Mouse (Mus musculus) heart, embryonic 14.5 days (tissue): Measurements from ENCODE around the gene Aebp1. TPM values are rescaled to one million over a fixed set of nuclear protein-coding genes. Genes with fewer than 3 reads are reported as not detected.
A peak's percentile ranks its signal among the peaks of the same experiment; 100 is the strongest.

Experiments
- ATAC-seq: fragments of 200-750 bp; cut with Nextera tagmentation; 2 replicates; pipeline ENCODE4 v1.8.0; 2017; ENCODE audit warnings: low read depth, moderate TSS enrichment; ENCODE audit not compliant: insufficient number of reproducible peaks, insufficient read depth, low FRiP score
- H3K27ac ChIP-seq, 2 experiments: fragments of 200-500 bp in 1 of 2; fragments of 300-500 bp in 1 of 2; sonication (generic) in 1 of 2; replicated peaks in 1 of 2; 2 replicates each; pipeline ENCODE4 v1.5.1; 2012 to 2014; ENCODE audit warnings: low read depth in 2 of 2, low read length in 2 of 2, control low read depth in 1 of 2, mild to moderate bottlenecking in 1 of 2, mixed read lengths in 1 of 2; ENCODE audit not compliant: control insufficient read depth in 1 of 2, insufficient read depth in 1 of 2
- H3K27me3 ChIP-seq: fragments of 300-500 bp; sonication (generic); 2 replicates; pipeline ENCODE4 v1.6.1; 2014; ENCODE audit warnings: mild to moderate bottlenecking, low read length, control low read depth; ENCODE audit not compliant: control insufficient read depth, insufficient read depth
- H3K36me3 ChIP-seq: fragments of 300-500 bp; sonication (generic); 2 replicates; pipeline ENCODE4 v1.6.1; 2014; ENCODE audit warnings: mild to moderate bottlenecking, control low read depth, low read length, mixed read lengths; ENCODE audit not compliant: control insufficient read depth, insufficient read depth
- H3K4me1 ChIP-seq, 2 experiments: fragments of 200-500 bp in 1 of 2; fragments of 300-500 bp in 1 of 2; sonication (generic) in 1 of 2; 2 replicates each; pipeline ENCODE4 v1.6.1; 2012 to 2014; ENCODE audit warnings: low read length in 2 of 2, control low read depth in 1 of 2, mixed read lengths in 1 of 2; ENCODE audit not compliant: control insufficient read depth in 2 of 2, insufficient read depth in 2 of 2
- H3K4me2 ChIP-seq: fragments of 300-500 bp; sonication (generic); 2 replicates; pipeline ENCODE4 v1.6.1; 2014; ENCODE audit warnings: mild to moderate bottlenecking, low read length
- H3K4me3 ChIP-seq, 2 experiments: fragments of 200-500 bp in 1 of 2; fragments of 300-500 bp in 1 of 2; sonication (generic) in 1 of 2; 2 replicates each; pipeline ENCODE4 v1.5.1; 2012 to 2014; ENCODE audit warnings: low read length in 2 of 2, mild to moderate bottlenecking in 2 of 2, control low read depth in 1 of 2, low read depth in 1 of 2, moderate library complexity in 1 of 2; ENCODE audit not compliant: control insufficient read depth in 1 of 2, insufficient read depth in 1 of 2
- H3K9ac ChIP-seq: fragments of 300-500 bp; sonication (generic); 2 replicates; pipeline ENCODE4 v1.6.1; 2014; ENCODE audit warnings: mild to moderate bottlenecking, low read length
- H3K9me3 ChIP-seq: fragments of 300-500 bp; sonication (generic); 2 replicates; pipeline ENCODE4 v1.6.1; 2016; ENCODE audit warnings: low read length, control low read depth; ENCODE audit not compliant: control insufficient read depth
- WGBS: fragments of 180-500 bp; shearing (Covaris S2); extraction: QIAGEN DNeasy Blood & Tissue Kit; methylation state at CpG from one replicate; pipeline ENCODE4 v1.1.7; 2014; 5-methylcytosine and 5-hydroxymethylcytosine counted together
- polyA plus RNA-seq: library from polyadenylated mRNA; unstranded; fragments of >200 nt; fragmentation: Nextera tagmentation; extraction: Ambion mirVana; gene quantifications from 2 replicates; pipeline ENCODE4 v1.2.1, GENCODE M21; 2014

Gene Aebp1
- polyA plus RNA-seq, 1 experiment from 2014 or later, result 32.8 TPM

- Histone ChIP-seq H3K36me3 (no peaks in the 10 kb centered on the region), H3K9me3 (no peaks in the 10 kb centered on the region), H3K4me1 (peaks cover 13 to 14% of the 10 kb centered on the region in 2 experiments), H3K27me3 (peaks cover 10% of the 10 kb centered on the region; the same call in 1 of the 2 replicates), H3K4me2 (no peak overlapping the region), H3K9ac (no peak overlapping the region), H3K27ac (no peak overlapping the region), H3K4me3 (no peak overlapping the region)
- WGBS, result 83% methylated on average over 2 of the region's 2 CpGs
- no peak for ATAC-seq
Observed at GRCm38 (mm10) chr11:5903844-5904243, 42.1 kb downstream of the Aebp1 start.

- Histone ChIP-seq H3K4me3 (no peak overlapping the region), H3K27ac (no peak overlapping the region), H3K27me3 (peaks cover 10% of the 10 kb centered on the region; the same call in 1 of the 2 replicates), H3K36me3 (no peaks in the 10 kb centered on the region), H3K4me1 (peaks cover 13 to 14% of the 10 kb centered on the region in 2 experiments), H3K9me3 (no peaks in the 10 kb centered on the region), H3K4me2 (no peak overlapping the region), H3K9ac (no peak overlapping the region)
- ATAC-seq, result no peak
- WGBS, result 92% methylated on average over 19 of the region's 19 CpGs
Observed at GRCm38 (mm10) chr11:5904357-5904756, 42.6 kb downstream of the Aebp1 start.

GRCm38 (mm10) chr11:5904871-5905270, 43.1 kb downstream of the Aebp1 start:
- Histone ChIP-seq H3K27me3 (peaks cover 10% of the 10 kb centered on the region; the same call in 1 of the 2 replicates), H3K4me2 (no peak overlapping the region), H3K27ac (no peak overlapping the region), H3K4me3 (no peak overlapping the region), H3K4me1 (peaks cover 13 to 14% of the 10 kb centered on the region in 2 experiments), H3K9me3 (no peaks in the 10 kb centered on the region), H3K36me3 (no peaks in the 10 kb centered on the region), H3K9ac (no peak overlapping the region)
- 89% methylated on average over 6 of the region's 6 CpGs for WGBS
- ATAC-seq, result no peak

GRCm38 (mm10) chr11:5905778-5906518, 44.2 kb downstream of the Aebp1 start:
- Histone ChIP-seq H3K27me3 (peaks cover 10% of the 10 kb centered on the region; the same call in 1 of the 2 replicates), H3K4me3 (no peak overlapping the region), H3K4me2 (no peak overlapping the region), H3K4me1 (peaks cover 13 to 14% of the 10 kb centered on the region in 2 experiments), H3K9me3 (no peaks in the 10 kb centered on the region), H3K36me3 (no peaks in the 10 kb centered on the region), H3K27ac (no peak overlapping the region), H3K9ac (no peak overlapping the region)
- 78% methylated on average over 10 of the region's 10 CpGs for WGBS
- ATAC-seq, result no peak

GRCm38 (mm10) chr11:5907096-5907495, 45.3 kb downstream of the Aebp1 start:
- no peaks in the 10 kb centered on the region for H3K9me3 ChIP-seq
- peaks cover 10% of the 10 kb centered on the region; the same call in 1 of the 2 replicates for H3K27me3 ChIP-seq
- H3K4me3 ChIP-seq, result no peak overlapping the region
- ATAC-seq, result no peak
- WGBS, result 72% methylated on average over 5 of the region's 5 CpGs
- no peaks in the 10 kb centered on the region for H3K36me3 ChIP-seq
- H3K9ac ChIP-seq, result no peak overlapping the region
- H3K4me2 ChIP-seq, result no peak overlapping the region
- peaks cover 3 to 4% of the 10 kb centered on the region in 2 experiments; a peak in 2 of 4 replicates for H3K4me1 ChIP-seq
- no peak overlapping the region for H3K27ac ChIP-seq

- Histone ChIP-seq H3K9ac (no peak overlapping the region), H3K9me3 (no peaks in the 10 kb centered on the region), H3K27me3 (no peaks in the 10 kb centered on the region; the same call in 1 of the 2 replicates), H3K4me2 (no peak overlapping the region), H3K36me3 (no peaks in the 10 kb centered on the region), H3K27ac (no peak overlapping the region), H3K4me3 (no peak overlapping the region), H3K4me1 (peaks cover 0 to 7% of the 10 kb centered on the region in 2 experiments; a peak in 1 of 4 replicates)
- WGBS, result 77% methylated on average over 4 of the region's 4 CpGs
- ATAC-seq, result no peak
Observed at GRCm38 (mm10) chr11:5908642-5909041, 46.9 kb downstream of the Aebp1 start.

- 16% methylated on average over 5 of the region's 5 CpGs for WGBS
- peak; percentile 45; the same call in 1 of the 2 replicates for ATAC-seq
Observed at GRCm38 (mm10) chr11:5912635-5913034, 50.9 kb downstream of the Aebp1 start.

More at GRCm38 (mm10) chr11:5912635-5913034, 50.9 kb downstream of the Aebp1 start:
- Histone ChIP-seq H3K9ac (no peak overlapping the region), H3K4me3 (no peak overlapping the region), H3K4me1 (peaks cover 10 to 19% of the 10 kb centered on the region in 2 experiments), H3K27ac (no peak overlapping the region), H3K27me3 (no peaks in the 10 kb centered on the region), H3K4me2 (no peak overlapping the region), H3K9me3 (no peaks in the 10 kb centered on the region), H3K36me3 (no peaks in the 10 kb centered on the region)
